Mouse (Mus musculus): Measurements from ENCODE around the gene Cdh10.

Gene Cdh10

DNA sequence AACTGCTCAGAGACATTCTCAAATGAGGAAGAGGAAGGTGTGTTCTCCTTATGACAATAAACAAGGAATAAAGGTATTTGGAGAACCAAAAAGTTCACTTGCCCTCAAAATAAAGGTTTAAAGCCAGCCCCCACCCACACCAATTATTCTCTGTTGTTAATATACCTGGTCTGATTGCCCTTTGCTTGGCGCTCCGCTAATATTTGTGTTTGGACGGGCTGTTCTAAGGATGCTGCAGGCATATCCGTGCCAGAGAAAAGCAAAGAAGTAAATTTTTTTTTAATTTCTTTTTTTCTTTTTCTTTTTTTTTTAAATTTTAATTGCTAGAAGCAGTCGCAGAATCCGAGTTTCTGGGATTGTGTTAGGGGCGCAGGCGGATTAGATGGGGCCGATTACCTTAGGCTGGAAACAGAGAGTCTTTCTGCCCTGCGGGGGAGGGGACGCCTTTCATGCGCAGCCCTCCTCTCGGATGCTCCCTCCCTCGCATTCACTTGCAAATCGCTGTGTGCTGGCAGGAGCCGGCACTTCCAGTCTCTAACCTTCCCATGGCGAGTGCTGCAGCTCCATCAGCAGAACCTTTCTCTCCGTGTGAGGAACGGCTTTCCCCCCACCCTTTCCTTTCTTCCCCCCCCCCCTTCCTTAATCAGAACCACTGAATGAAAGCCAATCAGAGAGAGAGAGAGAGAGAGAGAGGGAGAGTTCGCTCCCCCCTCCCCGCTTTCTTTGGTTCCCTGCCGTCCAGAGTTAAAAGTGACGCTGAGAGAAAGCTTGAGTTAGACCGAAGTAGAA, at the start of gene Cdh10:
Gene Cdh10 (plus strand): TSS at position 763 of the 789 bp plus-strand sequence.
- no peak for DNase-seq (ENCODE audit: low spot score)

DNA sequence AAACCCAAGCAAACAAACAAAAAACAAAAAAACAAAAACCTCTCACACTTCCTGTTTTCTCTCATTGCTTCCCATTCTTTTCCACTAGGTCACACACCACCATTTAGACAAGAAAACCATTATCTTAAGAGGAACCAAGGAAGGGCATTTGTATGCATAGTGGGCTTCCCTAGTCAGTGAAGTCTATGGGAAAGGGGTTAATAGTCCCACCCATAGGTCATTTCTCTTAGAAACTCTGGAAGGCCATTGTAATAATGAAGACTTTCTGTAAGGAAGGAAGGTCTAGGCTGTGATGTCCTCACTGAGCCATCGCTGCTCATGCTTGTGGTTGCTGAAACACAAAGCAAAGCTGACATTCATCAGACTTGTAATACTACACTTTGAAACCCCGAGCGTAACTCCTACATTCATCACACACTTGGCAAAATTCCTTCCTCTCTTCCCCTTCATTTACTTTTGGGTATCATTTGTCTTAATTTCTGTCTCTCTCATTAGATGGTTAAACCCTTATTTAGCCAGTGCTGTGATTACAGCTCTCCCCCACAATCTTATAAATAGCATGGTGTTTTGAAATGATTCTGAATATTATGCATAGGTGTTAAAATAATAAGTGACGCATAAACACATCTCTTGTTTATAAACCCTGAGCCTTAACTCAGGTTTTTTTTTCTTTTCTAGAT, 9.5 kb upstream of the Cdh10 start:
- DNase-seq (ENCODE audit: low spot score), result no peak

DNA sequence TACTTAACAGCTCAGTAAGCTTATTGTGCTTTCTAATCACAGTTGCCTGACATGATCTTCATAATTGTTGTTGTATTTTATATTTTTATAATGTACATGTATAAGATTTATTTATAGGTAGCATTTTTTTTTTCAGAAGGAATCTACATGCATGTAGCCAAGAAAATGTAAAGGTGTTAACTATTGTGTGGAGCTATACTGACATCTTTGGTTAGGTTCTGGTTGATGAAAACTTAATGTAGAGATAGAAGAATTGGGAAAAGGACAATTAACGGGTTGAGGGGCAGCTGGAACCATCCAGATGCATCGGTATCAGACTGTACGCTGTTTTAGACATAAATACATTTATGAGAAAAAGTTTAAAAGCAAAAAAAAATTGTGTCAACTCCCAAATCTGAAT, 1.0 kb upstream of the Cdh10 start:
- DNase-seq (ENCODE audit: low spot score), result no peak

DNA sequence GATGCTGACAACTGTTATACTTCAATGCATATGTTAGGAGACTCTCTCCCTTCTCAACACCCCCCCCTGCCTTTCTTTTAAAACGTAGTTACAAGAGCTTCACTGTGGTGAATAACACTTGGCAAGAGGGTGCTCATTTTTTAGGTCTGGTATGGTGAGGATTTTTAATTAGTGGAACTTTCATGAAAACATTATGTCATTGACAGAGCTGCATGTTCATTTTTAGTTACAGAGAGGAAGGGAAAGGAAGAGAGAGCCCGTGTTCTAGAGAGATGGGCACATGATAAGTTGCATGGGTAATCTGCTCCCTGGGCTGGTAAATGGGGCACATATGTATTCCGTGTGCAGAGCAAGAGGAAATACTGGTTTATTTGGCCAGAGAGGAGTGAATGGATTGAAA, 1.5 kb downstream of the Cdh10 start:
- DNase-seq (ENCODE audit: low spot score), result no peak

DNA sequence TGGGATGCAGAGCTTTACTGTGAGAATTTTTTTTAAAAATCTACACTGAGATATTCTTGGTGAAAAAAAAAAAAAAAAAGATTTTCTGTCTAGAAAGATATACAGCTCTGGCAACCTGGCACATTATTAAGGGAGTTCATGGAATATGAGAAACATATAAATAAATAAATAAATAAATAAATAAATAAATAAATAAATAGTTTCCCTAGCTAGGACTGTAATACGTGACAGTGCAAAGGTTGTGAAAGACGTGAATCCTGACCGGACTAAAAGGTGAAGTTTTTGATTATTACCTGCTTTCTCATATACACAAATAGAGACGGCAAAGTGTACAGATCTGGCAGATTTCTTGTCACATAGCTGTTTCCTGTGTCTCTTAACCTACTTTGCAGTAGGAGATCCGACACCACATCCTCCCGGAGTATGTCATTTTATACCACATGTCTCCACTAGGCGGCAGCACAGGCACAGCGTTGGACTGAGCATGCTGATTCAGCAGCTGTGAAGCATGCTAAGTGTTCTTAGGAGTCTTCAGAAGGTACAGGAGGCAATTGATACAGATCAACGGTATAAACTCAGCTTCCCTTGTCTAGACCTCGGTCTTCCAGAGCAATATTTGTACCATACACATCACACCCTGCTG, 2.5 kb downstream of the Cdh10 start:
- peak; percentile 83 for DNase-seq (ENCODE audit: low spot score)

DNA sequence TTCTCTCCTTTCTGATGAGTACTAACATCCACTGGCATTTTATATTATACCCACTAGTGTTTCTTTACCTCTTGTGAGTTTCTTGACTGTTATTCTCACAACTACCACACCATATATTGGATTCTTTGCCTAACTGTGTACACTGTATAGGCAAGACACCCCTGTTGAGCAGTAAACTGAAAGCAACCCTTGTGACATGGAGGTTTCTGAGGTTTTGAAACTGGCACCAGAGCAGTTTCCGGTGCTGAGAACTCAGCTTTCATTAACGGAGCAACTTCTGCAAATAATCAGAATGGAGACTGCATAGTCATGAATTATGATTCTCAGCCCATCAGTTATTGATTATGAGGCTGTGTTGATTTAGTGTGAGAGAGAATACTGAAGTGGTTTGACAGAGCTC, 4.7 kb downstream of the Cdh10 start:
- DNase-seq (ENCODE audit: low spot score), result no peak

DNA sequence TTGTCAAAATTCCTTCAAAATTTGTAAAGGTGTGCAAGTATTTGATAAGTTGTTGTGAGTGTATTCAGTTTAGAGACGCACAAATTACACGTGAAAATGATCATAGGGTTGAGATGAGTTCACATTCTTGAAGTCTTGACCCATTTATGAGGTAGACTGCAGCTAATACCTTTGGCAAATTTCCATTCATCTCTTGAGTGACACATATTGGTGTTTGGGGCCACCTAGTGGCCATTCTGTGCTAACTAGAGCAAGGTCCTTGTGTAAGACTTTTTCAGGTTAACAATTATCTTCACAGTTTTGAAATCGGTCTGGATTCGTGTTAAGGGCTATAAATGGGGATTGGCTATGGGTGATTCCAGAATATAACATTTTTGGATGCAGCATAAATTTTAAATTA, 13.5 kb downstream of the Cdh10 start:
- DNase-seq (ENCODE audit: low spot score), result no peak

DNA sequence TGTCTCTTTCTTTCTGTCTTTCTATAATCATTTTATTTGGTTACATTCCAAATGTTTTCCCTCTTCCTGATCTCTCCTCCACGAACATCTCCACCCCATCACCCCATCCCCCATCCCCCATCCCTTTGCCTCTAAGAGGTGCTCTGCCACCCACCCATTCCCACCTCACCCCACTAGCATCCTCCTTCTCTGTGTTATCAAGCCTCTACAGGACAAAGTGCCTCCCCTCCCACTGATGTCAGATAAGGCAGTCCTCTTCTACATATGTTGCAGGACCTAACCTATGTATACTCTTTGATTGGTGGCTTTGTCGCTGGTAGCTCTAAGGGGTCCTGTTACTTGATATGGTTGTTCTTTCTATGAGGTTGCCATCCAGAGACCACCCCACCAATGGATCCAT, 23.0 kb downstream of the Cdh10 start:
- no peak for DNase-seq (ENCODE audit: low spot score)

DNA sequence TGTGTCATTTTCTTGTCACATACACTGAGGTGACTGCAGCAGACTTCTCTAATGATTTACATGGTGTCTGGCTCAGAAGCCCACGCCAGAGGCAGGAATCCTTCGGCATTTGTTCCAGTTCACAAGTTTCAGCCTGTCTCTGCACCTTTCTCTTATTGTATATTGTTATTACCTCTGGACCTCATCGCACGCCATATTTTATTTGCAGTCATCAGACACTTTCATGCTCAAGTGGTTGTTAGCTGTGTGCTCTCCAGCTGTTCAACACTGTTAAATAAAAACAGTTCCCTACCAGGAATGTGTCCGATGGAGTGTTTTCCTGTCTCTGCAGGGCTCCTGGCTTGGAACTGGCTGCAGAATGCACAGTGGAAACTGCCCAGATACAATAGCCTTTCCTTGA, 26.1 kb downstream of the Cdh10 start:
- DNase-seq (ENCODE audit: low spot score), result no peak

DNA sequence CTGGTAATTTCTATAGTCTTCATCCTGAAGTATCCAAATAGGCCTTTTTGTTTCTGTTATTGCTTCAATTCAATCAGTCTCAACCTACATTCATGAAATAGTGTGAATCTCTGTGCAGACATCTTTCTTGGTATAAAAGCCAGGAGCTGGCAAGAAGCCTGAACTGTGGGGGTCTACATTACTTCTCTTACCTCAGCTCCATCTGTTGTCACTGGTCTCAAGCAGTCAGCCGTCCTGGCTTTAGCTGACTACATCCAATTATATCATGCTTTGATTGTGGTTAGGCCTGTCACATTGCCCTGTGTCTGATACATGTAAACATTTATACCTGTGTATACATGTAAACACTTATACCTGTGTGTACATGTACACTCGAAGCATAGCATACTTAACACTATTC, 31.8 kb downstream of the Cdh10 start:
- no peak for DNase-seq (ENCODE audit: low spot score)

DNA sequence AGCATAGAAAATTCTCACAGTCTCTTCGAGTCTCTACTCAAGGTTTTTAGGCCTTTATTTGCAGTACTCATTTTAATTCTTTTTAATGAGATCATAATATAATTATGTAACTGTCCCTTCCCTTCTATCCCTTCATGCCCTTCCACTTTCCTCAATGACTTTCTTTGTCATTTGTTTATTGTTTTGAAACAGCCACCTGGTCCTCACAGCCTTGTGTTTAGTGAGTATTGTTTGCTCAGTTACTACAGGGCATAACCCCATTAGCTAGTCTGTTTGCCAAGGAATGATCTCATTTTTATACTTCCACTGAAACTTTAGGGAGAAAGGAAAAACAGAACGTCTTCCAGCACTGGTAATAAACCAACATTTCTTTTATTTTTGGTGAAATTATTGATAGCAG, 39.4 kb downstream of the Cdh10 start:
- no peak for DNase-seq (ENCODE audit: low spot score)

DNA sequence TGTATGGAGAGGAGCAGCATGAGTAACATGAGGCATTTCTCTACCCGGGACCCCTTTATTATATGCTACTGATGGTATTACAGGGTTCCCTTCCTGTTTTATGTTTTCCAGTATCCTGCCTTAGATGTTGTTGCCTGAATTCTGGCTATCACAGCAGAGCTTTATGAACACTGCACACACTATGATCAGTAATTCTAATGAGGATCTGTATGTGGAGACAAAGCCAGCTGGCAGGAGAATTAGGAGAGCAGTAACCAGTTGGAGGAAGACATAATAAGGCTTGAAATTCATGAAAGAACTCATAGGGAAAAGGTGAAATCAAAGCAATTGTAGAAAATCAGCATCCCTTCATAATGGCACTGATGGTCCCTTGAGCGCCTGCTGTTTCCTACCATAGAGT, 51.1 kb downstream of the Cdh10 start:
- DNase-seq (ENCODE audit: low spot score), result no peak

DNA sequence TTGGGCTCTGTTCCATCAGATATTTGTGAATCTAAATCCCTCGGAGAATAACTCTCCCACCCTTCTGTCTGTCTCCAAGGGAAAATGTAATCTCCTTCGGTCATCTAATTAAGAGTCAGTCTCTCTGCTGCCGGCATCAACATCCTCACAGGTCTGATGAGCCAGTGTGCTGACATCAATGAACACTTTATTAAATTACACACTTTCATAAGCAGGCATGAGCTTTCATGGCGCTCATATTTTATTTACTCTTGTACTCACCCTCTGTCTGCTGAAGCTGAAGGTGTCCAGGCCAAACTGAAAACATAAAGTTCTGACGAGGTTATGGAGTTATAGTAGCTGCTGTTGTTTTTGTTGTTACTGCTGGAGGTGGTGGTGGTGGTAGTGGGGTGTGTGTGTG, 62.7 kb downstream of the Cdh10 start:
- no peak for DNase-seq (ENCODE audit: low spot score)

DNA sequence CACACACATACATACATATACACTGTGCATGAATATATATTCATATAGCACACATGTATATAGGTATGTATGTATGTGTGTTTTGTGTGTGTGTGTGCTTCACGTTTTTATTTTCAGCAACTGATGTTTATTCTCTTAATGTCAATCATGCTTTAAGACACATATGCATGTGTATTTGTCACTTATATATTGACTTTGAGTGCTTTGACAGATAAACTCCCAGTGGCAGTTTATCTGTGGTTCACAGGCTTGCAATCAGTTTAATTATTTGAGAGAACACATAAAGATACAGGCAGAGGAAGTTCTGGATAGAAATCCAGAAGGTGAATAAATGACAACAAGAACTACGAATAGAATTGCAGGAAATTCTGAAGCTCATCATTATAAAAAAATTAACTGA, 67.9 kb downstream of the Cdh10 start:
- no peak for DNase-seq (ENCODE audit: low spot score)

DNA sequence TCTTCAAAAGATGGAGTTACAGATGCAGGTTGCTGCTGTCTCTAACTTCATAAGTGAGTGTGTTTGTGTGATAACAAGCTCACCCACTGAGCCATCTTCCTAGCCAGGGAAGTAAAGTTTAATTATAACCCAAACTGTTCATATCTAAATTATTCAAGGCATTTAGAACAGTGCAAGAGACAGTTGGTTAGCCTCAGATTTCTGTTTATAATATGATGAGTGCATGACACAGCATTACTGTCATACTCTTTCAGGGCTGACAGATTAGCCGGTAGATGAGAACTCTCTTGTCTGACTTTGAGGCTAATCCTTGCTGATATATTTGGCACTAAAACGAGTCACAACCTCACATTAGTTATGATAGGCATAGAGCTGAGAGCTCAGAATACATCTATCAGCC, 70.2 kb downstream of the Cdh10 start:
- DNase-seq (ENCODE audit: low spot score), result no peak

DNA sequence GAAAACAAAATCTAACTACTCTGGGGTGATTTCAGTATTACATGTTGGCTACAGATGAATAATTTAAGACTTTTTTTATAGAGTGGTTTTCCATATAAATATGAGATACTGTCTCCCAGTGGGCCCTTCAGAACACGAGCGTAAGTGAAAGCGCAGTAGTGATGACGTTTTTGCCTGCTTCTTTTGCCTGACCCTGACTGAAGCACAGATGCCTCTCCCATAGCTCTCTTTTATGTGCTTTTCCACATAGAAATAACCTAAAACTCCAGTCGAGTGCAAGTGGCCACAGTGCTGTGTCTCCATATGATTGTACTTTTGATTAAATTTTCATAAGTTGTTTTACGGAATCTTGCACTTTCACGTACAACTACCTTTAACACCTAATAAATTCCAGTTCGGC, 71.6 kb downstream of the Cdh10 start:
- DNase-seq (ENCODE audit: low spot score), result no peak

DNA sequence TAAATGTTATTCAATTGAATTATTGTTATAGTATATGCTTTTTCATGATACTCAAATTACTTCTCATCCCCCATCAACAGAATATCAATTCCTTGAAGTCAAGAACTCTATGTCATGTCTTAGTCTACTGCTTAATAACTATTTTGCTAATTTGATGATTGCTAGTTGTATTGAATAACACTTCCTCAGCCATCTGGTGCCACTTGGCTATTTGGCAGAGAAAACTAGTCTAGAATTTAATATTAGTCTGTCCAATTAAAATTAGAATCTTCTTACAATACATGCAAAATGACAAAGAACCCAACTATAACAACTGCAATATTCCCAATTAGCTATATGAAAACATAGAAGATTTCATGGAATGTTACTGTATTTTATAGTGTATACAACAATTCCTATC, 82.0 kb downstream of the Cdh10 start:
- peak; percentile 36 for DNase-seq (ENCODE audit: low spot score)

DNA sequence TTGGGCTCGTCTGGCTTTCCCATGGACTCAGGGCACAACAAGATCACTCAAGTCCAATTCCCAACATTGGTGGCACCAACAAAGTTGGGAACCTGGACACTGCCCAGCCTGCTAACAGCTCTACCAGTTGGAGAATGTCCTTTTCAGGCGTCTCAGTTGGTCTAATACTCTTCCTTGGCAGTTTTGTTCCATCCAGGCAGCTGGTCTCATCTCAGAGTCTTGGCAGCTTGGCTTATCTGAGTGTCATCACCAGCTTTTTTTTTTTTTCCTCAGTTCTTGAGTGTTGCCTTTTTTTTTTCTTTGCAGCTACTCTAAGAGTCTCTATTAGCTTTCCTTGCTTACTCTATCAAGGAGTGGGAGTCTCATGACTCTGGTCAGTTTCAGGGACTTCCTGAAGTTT, 85.4 kb downstream of the Cdh10 start:
- no peak for DNase-seq (ENCODE audit: low spot score)

DNA sequence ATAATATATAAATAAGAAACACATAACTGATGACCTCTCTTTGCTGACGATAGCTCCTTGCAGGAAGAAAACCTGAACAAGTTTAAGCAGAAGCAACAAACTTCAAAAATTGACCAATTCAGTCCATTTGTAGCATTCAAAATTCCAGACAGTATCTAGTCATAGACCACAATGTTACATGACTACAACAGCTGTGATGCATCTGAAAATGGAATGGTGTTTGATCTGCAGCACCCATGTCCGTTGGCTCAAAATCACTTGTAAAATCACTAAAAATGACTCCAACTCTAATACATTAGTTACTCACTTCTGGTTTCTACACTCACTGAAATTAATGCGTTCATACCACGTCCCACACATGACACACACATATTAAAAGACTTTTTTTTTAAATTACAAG, 91.9 kb downstream of the Cdh10 start:
- no peak for DNase-seq (ENCODE audit: low spot score)

DNA sequence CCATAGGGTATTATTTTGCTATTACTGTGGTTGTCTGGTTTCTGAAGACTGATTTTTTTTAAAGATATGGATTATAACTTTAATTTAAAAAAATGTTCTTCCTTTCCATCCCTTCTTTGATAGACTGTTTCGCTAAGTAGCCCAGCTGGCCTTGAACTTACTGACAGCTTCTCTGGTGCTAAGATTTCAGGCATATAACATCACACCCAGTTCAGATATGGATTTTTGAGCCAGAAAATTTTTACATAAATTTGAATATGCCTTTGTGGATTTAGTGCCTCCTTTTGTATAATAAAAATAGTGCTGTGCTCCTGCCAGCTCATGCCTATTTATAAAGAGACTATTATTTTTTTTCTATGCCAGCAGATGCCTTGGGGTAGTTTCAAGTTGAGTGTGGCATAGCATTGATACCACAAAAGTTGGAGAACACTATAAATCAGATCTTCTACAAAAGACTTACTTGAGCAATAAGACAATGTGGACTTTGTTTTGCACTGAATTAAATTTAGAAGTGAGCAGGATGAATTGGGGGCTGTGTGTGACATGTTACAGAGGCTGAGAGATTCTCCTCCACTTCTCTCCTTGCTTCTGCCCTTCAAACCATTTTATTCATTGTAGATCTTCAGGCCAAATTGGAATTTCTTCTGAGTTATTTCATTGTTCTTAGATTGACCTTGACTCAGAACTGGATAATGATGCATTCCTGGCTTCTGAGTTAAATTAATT, 106.8 kb downstream of the Cdh10 start:
- peak; percentile 35 for DNase-seq (ENCODE audit: low spot score)

DNA sequence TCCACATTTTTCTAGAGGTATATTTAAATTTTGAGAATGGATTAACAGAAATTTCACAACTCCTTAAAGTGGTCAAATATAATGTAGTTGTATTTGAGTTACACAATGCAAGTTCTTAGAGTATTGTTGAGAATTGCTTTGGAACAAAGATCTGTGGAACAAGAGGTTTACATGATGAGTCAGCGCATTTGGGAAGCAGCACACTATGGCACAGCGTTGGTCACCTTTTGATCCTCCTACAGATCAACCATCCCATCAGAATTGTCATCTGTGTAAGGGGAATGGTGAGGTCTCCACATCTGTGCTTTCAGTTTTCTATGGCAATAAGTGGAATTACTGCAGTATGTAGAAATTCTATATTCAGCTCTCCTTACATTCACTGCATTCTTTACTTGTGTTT, 108.2 kb downstream of the Cdh10 start:
- no peak for DNase-seq (ENCODE audit: low spot score)

DNA sequence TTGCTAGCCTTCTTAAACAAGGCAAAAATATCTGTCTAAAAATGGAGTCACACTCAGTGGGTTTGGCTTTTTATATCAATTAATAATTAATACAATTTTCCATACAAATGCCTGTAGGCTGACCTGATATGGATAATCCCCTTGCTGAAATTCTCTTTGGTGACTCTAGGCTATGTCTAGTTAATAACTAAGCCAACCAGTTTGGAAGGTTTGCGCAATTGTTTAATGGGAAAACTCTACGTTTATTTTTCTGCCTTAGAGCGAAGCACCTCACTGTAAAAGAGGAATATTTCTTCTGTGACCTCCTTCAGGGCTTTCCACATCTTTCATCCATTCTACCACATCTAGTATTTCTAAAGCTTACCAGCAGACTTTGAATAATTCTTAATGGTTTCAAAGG, 133.5 kb downstream of the Cdh10 start:
- no peak for DNase-seq (ENCODE audit: low spot score)

DNA sequence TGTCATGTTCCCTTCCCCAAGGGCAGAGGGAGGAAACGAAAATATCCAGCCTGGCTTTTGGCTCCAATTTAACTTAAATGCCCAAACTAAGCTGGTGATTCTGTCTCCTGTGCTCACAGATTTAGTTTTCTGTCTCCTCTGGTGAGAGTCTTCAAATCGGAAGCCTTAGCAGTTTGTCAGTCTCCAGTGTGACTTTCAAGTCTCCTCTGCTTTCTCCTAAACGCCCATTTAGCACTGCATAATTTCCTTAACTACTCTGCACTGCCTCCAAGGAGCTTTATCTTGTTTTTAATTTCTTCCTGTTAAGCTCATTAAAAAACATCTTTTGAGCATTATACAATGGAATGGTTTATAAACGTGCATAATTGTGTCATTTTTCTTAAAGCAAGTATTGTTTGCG, 156.3 kb downstream of the Cdh10 start:
- no peak for DNase-seq (ENCODE audit: low spot score)

All from layer of hippocampus, adult 9-10 months (tissue).